Mouse (Mus musculus): ENCODE results near the gene C5ar1. TPM values are rescaled to one million over a fixed set of nuclear protein-coding genes. Genes with fewer than 3 reads are reported as not detected.

Gene C5ar1
- polyA plus RNA-seq, 1 experiment, result not detected

GRCm38 (mm10) chr7:16208781-16209665 lies 50.3 kb downstream of the C5ar1 start:
- no peak overlapping the region for H3K27ac ChIP-seq (ENCODE audit: insufficient read depth, low read length)
- H3K9ac ChIP-seq (ENCODE audit: low read depth, poor library complexity, severe bottlenecking), result no peak overlapping the region
- H3K9me3 ChIP-seq (replicated peaks; ENCODE audit: control insufficient read depth, insufficient read depth, low read length, poor library complexity, severe bottlenecking), result no peaks in the 10 kb centered on the region
- TF ChIP-seq POLR2A (IDR thresholded peaks at IDR 0.05; ENCODE audit: insufficient read depth, low read length) (no peak), CTCF (IDR thresholded peaks at IDR 0.05; ENCODE audit: low read depth, low read length) (no peak), EP300 (IDR thresholded peaks at IDR 0.05; ENCODE audit: insufficient read depth, low read depth, low read length) (no peak)
- no peak overlapping the region for H3K4me3 ChIP-seq (ENCODE audit: low read depth, low read length)
- no peaks in the 10 kb centered on the region for H3K36me3 ChIP-seq (ENCODE audit: control insufficient read depth, insufficient read depth, low read length, poor library complexity, severe bottlenecking)
- no peaks in the 10 kb centered on the region for H3K4me1 ChIP-seq (ENCODE audit: control insufficient read depth, insufficient read depth, low read length)
- H3K27me3 ChIP-seq (ENCODE audit: control insufficient read depth, insufficient read depth, low read length, poor library complexity, severe bottlenecking), result no peaks in the 10 kb centered on the region

- no peaks in the 10 kb centered on the region for H3K36me3 ChIP-seq (ENCODE audit: control insufficient read depth, insufficient read depth, low read length, poor library complexity, severe bottlenecking)
- TF ChIP-seq EP300 (IDR thresholded peaks at IDR 0.05; ENCODE audit: insufficient read depth, low read depth, low read length), result no peak
- TF ChIP-seq CTCF (IDR thresholded peaks at IDR 0.05; ENCODE audit: low read depth, low read length), result no peak
- no peak for TF ChIP-seq POLR2A (IDR thresholded peaks at IDR 0.05; ENCODE audit: insufficient read depth, low read length)
- no peak overlapping the region for H3K9ac ChIP-seq (ENCODE audit: low read depth, poor library complexity, severe bottlenecking)
- H3K27me3 ChIP-seq (ENCODE audit: control insufficient read depth, insufficient read depth, low read length, poor library complexity, severe bottlenecking), result no peaks in the 10 kb centered on the region
- no peak overlapping the region for H3K4me3 ChIP-seq (ENCODE audit: low read depth, low read length)
- no peaks in the 10 kb centered on the region for H3K9me3 ChIP-seq (replicated peaks; ENCODE audit: control insufficient read depth, insufficient read depth, low read length, poor library complexity, severe bottlenecking)
- H3K27ac ChIP-seq (ENCODE audit: insufficient read depth, low read length), result no peak overlapping the region
- H3K4me1 ChIP-seq (ENCODE audit: control insufficient read depth, insufficient read depth, low read length), result no peaks in the 10 kb centered on the region
Observed at GRCm38 (mm10) chr7:16207496-16207895, 51.8 kb downstream of the C5ar1 start.

- H3K27me3 ChIP-seq (ENCODE audit: control insufficient read depth, insufficient read depth, low read length, poor library complexity, severe bottlenecking), result no peaks in the 10 kb centered on the region
- no peaks in the 10 kb centered on the region for H3K36me3 ChIP-seq (ENCODE audit: control insufficient read depth, insufficient read depth, low read length, poor library complexity, severe bottlenecking)
- H3K4me3 ChIP-seq (ENCODE audit: low read depth, low read length), result no peak overlapping the region
- H3K27ac ChIP-seq (ENCODE audit: insufficient read depth, low read length), result no peak overlapping the region
- no peak overlapping the region for H3K9ac ChIP-seq (ENCODE audit: low read depth, poor library complexity, severe bottlenecking)
- no peaks in the 10 kb centered on the region for H3K9me3 ChIP-seq (replicated peaks; ENCODE audit: control insufficient read depth, insufficient read depth, low read length, poor library complexity, severe bottlenecking)
- TF ChIP-seq EP300 (IDR thresholded peaks at IDR 0.05; ENCODE audit: insufficient read depth, low read depth, low read length) (no peak), CTCF (IDR thresholded peaks at IDR 0.05; ENCODE audit: low read depth, low read length) (no peak), POLR2A (IDR thresholded peaks at IDR 0.05; ENCODE audit: insufficient read depth, low read length) (no peak)
- no peaks in the 10 kb centered on the region for H3K4me1 ChIP-seq (ENCODE audit: control insufficient read depth, insufficient read depth, low read length)
Observed at GRCm38 (mm10) chr7:16207076-16207475, 52.3 kb downstream of the C5ar1 start.

GRCm38 (mm10) chr7:16204791-16205190 lies 54.5 kb downstream of the C5ar1 start:
- H3K9me3 ChIP-seq (replicated peaks; ENCODE audit: control insufficient read depth, insufficient read depth, low read length, poor library complexity, severe bottlenecking), result no peaks in the 10 kb centered on the region
- no peak overlapping the region for H3K27ac ChIP-seq (ENCODE audit: insufficient read depth, low read length)
- H3K27me3 ChIP-seq (ENCODE audit: control insufficient read depth, insufficient read depth, low read length, poor library complexity, severe bottlenecking), result no peaks in the 10 kb centered on the region
- H3K4me3 ChIP-seq (ENCODE audit: low read depth, low read length), result no peak overlapping the region
- H3K36me3 ChIP-seq (ENCODE audit: control insufficient read depth, insufficient read depth, low read length, poor library complexity, severe bottlenecking), result no peaks in the 10 kb centered on the region
- no peaks in the 10 kb centered on the region for H3K4me1 ChIP-seq (ENCODE audit: control insufficient read depth, insufficient read depth, low read length)
- no peak for TF ChIP-seq EP300 (IDR thresholded peaks at IDR 0.05; ENCODE audit: insufficient read depth, low read depth, low read length)
- TF ChIP-seq CTCF (IDR thresholded peaks at IDR 0.05; ENCODE audit: low read depth, low read length), result no peak
- no peak for TF ChIP-seq POLR2A (IDR thresholded peaks at IDR 0.05; ENCODE audit: insufficient read depth, low read length)
- H3K9ac ChIP-seq (ENCODE audit: low read depth, poor library complexity, severe bottlenecking), result no peak overlapping the region

- no peaks in the 10 kb centered on the region for H3K9me3 ChIP-seq (replicated peaks; ENCODE audit: control insufficient read depth, insufficient read depth, low read length, poor library complexity, severe bottlenecking)
- no peaks in the 10 kb centered on the region for H3K4me1 ChIP-seq (ENCODE audit: control insufficient read depth, insufficient read depth, low read length)
- no peak overlapping the region for H3K27ac ChIP-seq (ENCODE audit: insufficient read depth, low read length)
- H3K9ac ChIP-seq (ENCODE audit: low read depth, poor library complexity, severe bottlenecking), result no peak overlapping the region
- H3K4me3 ChIP-seq (ENCODE audit: low read depth, low read length), result no peak overlapping the region
- H3K27me3 ChIP-seq (ENCODE audit: control insufficient read depth, insufficient read depth, low read length, poor library complexity, severe bottlenecking), result no peaks in the 10 kb centered on the region
- no peaks in the 10 kb centered on the region for H3K36me3 ChIP-seq (ENCODE audit: control insufficient read depth, insufficient read depth, low read length, poor library complexity, severe bottlenecking)
- TF ChIP-seq EP300 (IDR thresholded peaks at IDR 0.05; ENCODE audit: insufficient read depth, low read depth, low read length) (no peak), CTCF (IDR thresholded peaks at IDR 0.05; ENCODE audit: low read depth, low read length) (no peak), POLR2A (IDR thresholded peaks at IDR 0.05; ENCODE audit: insufficient read depth, low read length) (no peak)
Observed at GRCm38 (mm10) chr7:16203505-16203903, 55.8 kb downstream of the C5ar1 start.

Measured in ES-Bruce4 (cell line).